Mouse (Mus musculus) neural tube, embryonic 14.5 days (tissue): ENCODE results near the gene Abcg4. TPM values are rescaled to one million over a fixed set of nuclear protein-coding genes. Genes with fewer than 3 reads are reported as not detected.
A peak's percentile ranks its signal among the peaks of the same experiment; 100 is the strongest.
"Not testable (repeated sequence)": the region's sequence is repeated elsewhere in the genome, so short reads cannot be mapped to it uniquely, and the experiment has no call there.

ENCODE experiments used
- ATAC-seq: fragments of 200-750 bp; cut with Nextera tagmentation; 2 replicates; pipeline ENCODE4 v1.8.0; 2017; ENCODE audit warnings: low read depth, mild to moderate bottlenecking, moderate TSS enrichment, moderate library complexity
- H3K27ac ChIP-seq: fragments of 300-500 bp; sonication (generic); 2 replicates; pipeline ENCODE4 v1.5.1; 2014; ENCODE audit warnings: low read depth, mild to moderate bottlenecking, control low read depth, low read length, moderate library complexity, mixed read lengths
- H3K27me3 ChIP-seq: fragments of 300-500 bp; sonication (generic); 2 replicates; pipeline ENCODE4 v1.6.1; 2014; ENCODE audit warnings: low read length; ENCODE audit not compliant: control insufficient read depth, insufficient read depth
- H3K36me3 ChIP-seq: fragments of 300-500 bp; sonication (generic); 2 replicates; pipeline ENCODE4 v1.6.1; 2014; ENCODE audit warnings: low read length, mixed read lengths; ENCODE audit not compliant: control insufficient read depth, insufficient read depth
- H3K4me1 ChIP-seq: fragments of 300-500 bp; sonication (generic); 2 replicates; pipeline ENCODE4 v1.6.1; 2014; ENCODE audit warnings: low read length; ENCODE audit not compliant: control insufficient read depth, insufficient read depth
- H3K4me2 ChIP-seq: fragments of 300-500 bp; sonication (generic); 2 replicates; pipeline ENCODE4 v1.6.1; 2014; ENCODE audit warnings: mild to moderate bottlenecking, low read depth, low read length, control low read depth
- H3K4me3 ChIP-seq: fragments of 300-500 bp; sonication (generic); 2 replicates; pipeline ENCODE4 v1.5.1; 2014; ENCODE audit warnings: low read depth, low read length, control low read depth, mixed read lengths
- H3K9ac ChIP-seq: fragments of 300-500 bp; sonication (generic); replicated peaks from 2 replicates; pipeline ENCODE4 v1.6.1; 2014; ENCODE audit warnings: low read depth, mild to moderate bottlenecking, control low read depth, low read length, mixed read lengths
- H3K9me3 ChIP-seq: fragments of 300-500 bp; sonication (generic); 2 replicates; pipeline ENCODE4 v1.6.1; 2016; ENCODE audit warnings: low read length; ENCODE audit not compliant: control insufficient read depth
- WGBS: fragments of 180-500 bp; shearing (Covaris S2); extraction: QIAGEN DNeasy Blood & Tissue Kit; methylation state at CpG from one replicate; pipeline ENCODE4 v1.1.7; 2014; 5-methylcytosine and 5-hydroxymethylcytosine counted together
- polyA plus RNA-seq: library from polyadenylated mRNA; unstranded; fragments of >200 nt; fragmentation: Nextera tagmentation; extraction: Ambion mirVana; gene quantifications from 2 replicates; pipeline ENCODE4 v1.2.1, GENCODE M21; 2014

Abcg4 gene
- polyA plus RNA-seq, 1 experiment from 2014 or later = 25.0 TPM

- WGBS = 98% methylated on average over 13 of the region's 13 CpGs
Observed at GRCm38 (mm10) chr9:44332918-44333638, 44.7 kb upstream of the Abcg4 start.

DNA sequence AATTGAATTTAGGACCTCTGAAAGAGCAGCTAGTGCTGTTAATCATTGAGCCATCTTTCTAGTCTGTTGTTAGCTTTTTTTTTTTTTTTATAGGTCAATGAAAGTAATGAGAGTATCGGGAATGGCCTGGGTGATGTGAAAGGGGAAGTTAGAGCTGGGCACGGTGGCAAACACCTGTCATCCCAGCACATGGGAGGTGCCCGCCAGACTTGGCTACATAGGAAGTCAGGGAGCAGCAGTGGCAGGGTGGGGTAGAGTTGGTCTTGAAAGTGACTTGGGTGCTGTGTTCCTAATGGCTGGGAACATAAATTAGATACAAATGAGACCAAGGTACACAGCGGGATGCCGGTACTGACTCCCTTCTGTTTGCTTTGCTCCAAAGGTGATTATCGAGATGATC is 42.3 kb upstream of the Abcg4 start:
- Histone ChIP-seq H3K27ac (no peak overlapping the region), H3K4me2 (no peak overlapping the region), H3K4me1 (peaks cover 10% of the 10 kb centered on the region), H3K9ac (no peak overlapping the region), H3K4me3 (no peak overlapping the region), H3K27me3 (no peaks in the 10 kb centered on the region), H3K9me3 (no peaks in the 10 kb centered on the region), H3K36me3 (peaks cover 26% of the 10 kb centered on the region; the same call in 1 of the 2 replicates)
- 92% methylated on average over 6 of the region's 6 CpGs for WGBS
- no peak for ATAC-seq

More at GRCm38 (mm10) chr9:44332918-44333638, 44.7 kb upstream of the Abcg4 start:
- Histone ChIP-seq H3K27me3 (no peaks in the 10 kb centered on the region), H3K4me2 (no peak overlapping the region), H3K4me1 (peaks cover 4% of the 10 kb centered on the region), H3K36me3 (peaks cover 26% of the 10 kb centered on the region; the same call in 1 of the 2 replicates), H3K9me3 (no peaks in the 10 kb centered on the region), H3K27ac (no peak overlapping the region), H3K9ac (no peak overlapping the region), H3K4me3 (no peak overlapping the region)
- ATAC-seq = no peak

DNA sequence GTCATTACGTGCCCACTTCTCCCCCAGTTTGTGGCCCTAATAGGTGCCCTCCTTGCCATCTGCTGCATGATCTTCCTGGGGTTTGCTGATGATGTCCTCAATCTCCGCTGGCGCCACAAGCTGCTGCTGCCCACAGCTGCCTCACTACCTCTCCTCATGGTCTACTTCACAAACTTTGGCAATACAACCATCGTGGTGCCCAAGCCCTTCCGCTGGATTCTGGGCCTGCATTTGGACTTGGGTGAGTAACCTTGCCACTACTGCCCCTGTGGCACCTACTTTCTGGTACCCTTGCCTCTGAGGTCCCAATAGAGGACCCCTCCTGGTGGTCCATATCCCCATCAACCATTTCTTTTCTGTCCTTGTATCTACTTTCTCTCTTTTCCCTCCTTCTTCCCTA is 39.5 kb upstream of the Abcg4 start:
- Histone ChIP-seq H3K9ac (peak overlapping the region; percentile 67; the same call in 1 of the 2 replicates), H3K27me3 (no peaks in the 10 kb centered on the region), H3K36me3 (peaks cover 20% of the 10 kb centered on the region; the same call in 1 of the 2 replicates), H3K4me3 (peak overlapping the region; percentile 48; the same call in 1 of the 2 replicates), H3K27ac (no peak overlapping the region), H3K9me3 (no peaks in the 10 kb centered on the region), H3K4me2 (peak overlapping the region; percentile 83), H3K4me1 (peaks cover 12% of the 10 kb centered on the region)
- 88% methylated on average over 5 of the region's 5 CpGs for WGBS
- ATAC-seq = no peak

- H3K4me3 ChIP-seq = peak overlapping the region; percentile 48
- ATAC-seq = peak; percentile 25; the same call in 1 of the 2 replicates
- H3K27me3 ChIP-seq = no peaks in the 10 kb centered on the region
- peaks cover 14% of the 10 kb centered on the region; the same call in 1 of the 2 replicates for H3K36me3 ChIP-seq
- H3K9me3 ChIP-seq = no peaks in the 10 kb centered on the region
- peak overlapping the region; percentile 83 for H3K4me2 ChIP-seq
- peak overlapping the region; percentile 63 for H3K27ac ChIP-seq
- peak overlapping the region; percentile 67 for H3K9ac ChIP-seq
- 1% methylated on average over 22 of the region's 22 CpGs for WGBS
- H3K4me1 ChIP-seq = peaks cover 12% of the 10 kb centered on the region
Observed at GRCm38 (mm10) chr9:44327064-44327711, 38.8 kb upstream of the Abcg4 start.

DNA sequence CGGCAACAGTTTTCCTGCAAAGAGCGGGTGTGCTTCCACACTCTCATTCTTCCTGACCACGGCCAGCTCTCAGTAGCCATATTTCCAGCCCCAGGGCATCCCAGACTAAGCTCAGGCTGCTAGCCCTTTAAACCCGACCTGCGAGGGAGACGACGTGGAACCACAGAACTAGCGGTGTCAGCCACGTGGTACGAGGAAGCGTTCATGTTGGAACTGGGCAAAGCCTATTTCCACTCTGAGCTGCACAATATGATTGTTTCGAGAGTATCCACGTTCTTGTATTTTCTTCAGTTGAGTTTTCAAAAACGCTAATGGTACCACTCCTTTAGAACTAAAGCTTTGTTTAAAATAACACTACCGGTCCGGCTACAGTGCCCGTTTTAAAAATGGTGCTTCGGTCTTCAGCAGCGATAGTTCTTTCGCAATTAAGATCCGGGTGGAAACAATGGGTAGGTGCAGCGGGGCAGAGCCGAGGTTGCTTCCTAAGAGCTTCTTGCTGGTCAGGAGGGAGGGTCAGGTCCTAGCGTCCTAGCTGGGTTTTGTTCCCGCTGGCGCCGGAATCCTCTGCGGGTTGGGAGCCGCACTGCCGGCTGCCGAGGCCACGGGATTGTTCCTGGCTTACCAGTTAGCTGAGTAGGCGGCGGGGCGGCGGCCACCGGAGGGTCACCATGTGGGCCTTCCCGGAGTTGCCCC is 38.1 kb upstream of the Abcg4 start:
- Histone ChIP-seq H3K9me3 (no peaks in the 10 kb centered on the region), H3K27me3 (no peaks in the 10 kb centered on the region), H3K27ac (peak overlapping the region; percentile 63), H3K4me2 (peak overlapping the region; percentile 83), H3K36me3 (peaks cover 8% of the 10 kb centered on the region; the same call in 1 of the 2 replicates), H3K4me3 (peak overlapping the region; percentile 48), H3K9ac (peak overlapping the region; percentile 67), H3K4me1 (peaks cover 12% of the 10 kb centered on the region)
- under 1% methylated on average over 38 of the region's 38 CpGs for WGBS
- ATAC-seq = peak; percentile 92

- peak within 1 kb of the TSS; percentile 63 for H3K27ac ChIP-seq
- H3K27me3 ChIP-seq = no peaks in the 10 kb centered on the region
- H3K4me3 ChIP-seq = peak within 1 kb of the TSS; percentile 48
- H3K9ac ChIP-seq = peak within 1 kb of the TSS; percentile 67
- 6% methylated on average over 12 of the region's 12 CpGs for WGBS
- H3K9me3 ChIP-seq = no peaks in the 10 kb centered on the region
- ATAC-seq = 0 out of 2 replicates have a peak, but pooled peaks have one; percentile 9
- H3K4me1 ChIP-seq = peaks cover 14% of the 10 kb centered on the region
- 0 out of 2 replicates have a peak, but pooled peaks cover 4% of the 10 kb centered on the region for H3K36me3 ChIP-seq
- peak within 1 kb of the TSS; percentile 83 for H3K4me2 ChIP-seq
Observed at GRCm38 (mm10) chr9:44325768-44326370, 37.5 kb upstream of the Abcg4 start, which contains the start of gene Dpagt1. Gene Dpagt1, plus strand, starts transcription at chr9:44326019.

DNA sequence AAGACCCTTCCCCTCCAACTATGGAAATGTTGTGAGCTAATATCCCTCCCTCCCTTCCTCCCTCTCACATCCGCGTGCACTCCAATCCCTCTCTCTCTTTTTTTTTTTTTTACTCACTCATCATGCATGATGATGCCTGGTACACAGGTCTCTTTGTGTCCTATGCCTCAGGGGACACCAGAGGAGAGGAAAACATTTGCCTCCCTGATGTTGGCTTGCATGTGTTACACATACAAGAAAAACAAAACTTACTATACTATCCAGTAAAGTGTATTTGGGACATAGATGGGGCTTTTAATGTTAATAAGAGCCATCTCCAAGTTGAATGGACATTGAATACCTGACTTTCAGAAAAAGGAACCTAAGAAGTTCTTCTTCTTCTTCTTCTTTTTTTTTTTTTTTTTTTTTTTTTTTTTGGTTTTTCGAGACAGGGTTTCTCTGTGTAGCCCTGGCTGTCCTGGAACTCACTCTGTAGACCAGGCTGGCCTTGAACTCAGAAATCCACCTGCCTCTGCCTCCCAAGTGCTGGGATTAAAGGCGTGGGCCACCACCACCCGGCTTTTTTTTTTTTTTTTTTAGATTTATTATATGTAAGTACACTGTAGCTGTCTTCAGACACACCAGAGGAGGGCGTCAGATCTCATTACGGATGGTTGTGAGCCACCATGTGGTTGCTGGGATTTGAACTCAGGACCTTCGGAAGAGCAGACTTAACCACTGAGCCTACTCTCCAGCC is 36.8 kb upstream of the Abcg4 start:
- not testable (repeated sequence) for H3K9ac ChIP-seq, H3K27ac ChIP-seq, H3K4me3 ChIP-seq, ATAC-seq, H3K9me3 ChIP-seq, H3K36me3 ChIP-seq, H3K4me2 ChIP-seq, H3K27me3 ChIP-seq
- peaks cover 15% of the 10 kb centered on the region for H3K4me1 ChIP-seq
- 52% methylated on average over 6 of the region's 8 CpGs for WGBS

- no peaks in the 10 kb centered on the region for H3K36me3 ChIP-seq
- H3K9ac ChIP-seq = no peak overlapping the region
- H3K4me2 ChIP-seq = no peak overlapping the region
- no peaks in the 10 kb centered on the region for H3K9me3 ChIP-seq
- ATAC-seq = no peak
- WGBS = 69% methylated on average over 6 of the region's 6 CpGs
- peaks cover 17% of the 10 kb centered on the region for H3K4me1 ChIP-seq
- H3K27ac ChIP-seq = no peak overlapping the region
- no peaks in the 10 kb centered on the region for H3K27me3 ChIP-seq
- no peak overlapping the region for H3K4me3 ChIP-seq
Observed at GRCm38 (mm10) chr9:44324147-44324546, 35.7 kb upstream of the Abcg4 start.
